Mouse (Mus musculus) midbrain, embryonic 16.5 days (tissue): Measurements from ENCODE around the gene Actr5. TPM values are rescaled to one million over a fixed set of nuclear protein-coding genes. Genes with fewer than 3 reads are reported as not detected.

Experiments
- ATAC-seq: fragments of 200-750 bp; cut with Nextera tagmentation; 2 replicates; pipeline ENCODE4 v1.8.0; 2017; ENCODE audit warnings: moderate TSS enrichment
- H3K27ac ChIP-seq: fragments of 300-500 bp; sonication (generic); 2 replicates; pipeline ENCODE4 v1.5.1; 2014; ENCODE audit warnings: mild to moderate bottlenecking, low read length, mixed read lengths
- H3K27me3 ChIP-seq: fragments of 300-500 bp; sonication (generic); 2 replicates; pipeline ENCODE4 v1.6.1; 2014; ENCODE audit warnings: low read depth, low read length, mixed read lengths; ENCODE audit not compliant: control insufficient read depth, insufficient read depth
- H3K36me3 ChIP-seq: fragments of 300-500 bp; sonication (generic); 2 replicates; pipeline ENCODE4 v1.6.1; 2014; ENCODE audit warnings: mild to moderate bottlenecking, low read length, moderate library complexity, mixed read lengths; ENCODE audit not compliant: control insufficient read depth, insufficient read depth
- H3K4me1 ChIP-seq: fragments of 300-500 bp; sonication (generic); 2 replicates; pipeline ENCODE4 v1.6.1; 2014; ENCODE audit warnings: mild to moderate bottlenecking, low read length, mixed read lengths; ENCODE audit not compliant: control insufficient read depth, insufficient read depth
- H3K4me2 ChIP-seq: fragments of 300-500 bp; sonication (generic); 2 replicates; pipeline ENCODE4 v1.6.1; 2014; ENCODE audit warnings: mild to moderate bottlenecking, low read length, mixed read lengths
- H3K4me3 ChIP-seq: fragments of 300-500 bp; sonication (generic); 2 replicates; pipeline ENCODE4 v1.5.1; 2014; ENCODE audit warnings: low read depth, mild to moderate bottlenecking, low read length, moderate library complexity, mixed read lengths
- H3K9ac ChIP-seq: fragments of 300-500 bp; sonication (generic); 2 replicates; pipeline ENCODE4 v1.6.1; 2014; ENCODE audit warnings: low read depth, low read length, mixed read lengths
- H3K9me3 ChIP-seq: fragments of 300-500 bp; sonication (generic); replicated peaks from 2 replicates; pipeline ENCODE4 v1.6.1; 2014; ENCODE audit warnings: mild to moderate bottlenecking, low read length, mixed read lengths; ENCODE audit not compliant: control insufficient read depth, poor library complexity, severe bottlenecking
- WGBS: fragments of 180-500 bp; shearing (Covaris S2); extraction: QIAGEN DNeasy Blood & Tissue Kit; methylation state at CpG from one replicate; pipeline ENCODE4 v1.1.7; 2014; 5-methylcytosine and 5-hydroxymethylcytosine counted together
- polyA plus RNA-seq: library from polyadenylated mRNA; unstranded; fragments of >200 nt; fragmentation: Nextera tagmentation; extraction: Ambion mirVana; gene quantifications from 2 replicates; pipeline ENCODE4 v1.2.1, GENCODE M21; 2015

Actr5 gene
- polyA plus RNA-seq, 1 experiment from 2014 or later: 8.9 TPM

GRCm38 (mm10) chr2:158675161-158675560 is 50.5 kb downstream of the Actr5 start:
- Histone ChIP-seq H3K9ac (no peak overlapping the region), H3K27ac (no peak overlapping the region), H3K9me3 (no peaks in the 10 kb centered on the region), H3K36me3 (no peaks in the 10 kb centered on the region), H3K4me1 (peaks cover 24% of the 10 kb centered on the region), H3K4me3 (no peak overlapping the region), H3K27me3 (no peaks in the 10 kb centered on the region), H3K4me2 (no peak overlapping the region)
- no peak for ATAC-seq
- 90% methylated on average over 6 of the region's 6 CpGs for WGBS

GRCm38 (mm10) chr2:158675907-158676533 is 51.3 kb downstream of the Actr5 start:
- no peak for ATAC-seq
- H3K4me2 ChIP-seq: no peak overlapping the region
- peaks cover 19% of the 10 kb centered on the region for H3K4me1 ChIP-seq
- no peaks in the 10 kb centered on the region for H3K27me3 ChIP-seq
- no peak overlapping the region for H3K27ac ChIP-seq
- no peaks in the 10 kb centered on the region for H3K9me3 ChIP-seq
- no peak overlapping the region for H3K9ac ChIP-seq
- WGBS: 90% methylated on average over 12 of the region's 12 CpGs
- no peaks in the 10 kb centered on the region for H3K36me3 ChIP-seq
- H3K4me3 ChIP-seq: no peak overlapping the region

GRCm38 (mm10) chr2:158677946-158678345 is 53.3 kb downstream of the Actr5 start:
- H3K36me3 ChIP-seq: no peaks in the 10 kb centered on the region
- WGBS: 60% methylated on average over 8 of the region's 8 CpGs
- H3K9me3 ChIP-seq: no peaks in the 10 kb centered on the region
- H3K4me1 ChIP-seq: peaks cover 25% of the 10 kb centered on the region
- H3K27me3 ChIP-seq: no peaks in the 10 kb centered on the region
- H3K4me3 ChIP-seq: no peak overlapping the region
- H3K4me2 ChIP-seq: no peak overlapping the region
- ATAC-seq: no peak
- H3K9ac ChIP-seq: no peak overlapping the region
- no peak overlapping the region for H3K27ac ChIP-seq

GRCm38 (mm10) chr2:158679091-158679490 is 54.4 kb downstream of the Actr5 start:
- Histone ChIP-seq H3K4me1 (peaks cover 26% of the 10 kb centered on the region), H3K36me3 (no peaks in the 10 kb centered on the region), H3K4me2 (no peak overlapping the region), H3K27ac (no peak overlapping the region), H3K4me3 (no peak overlapping the region), H3K9me3 (no peaks in the 10 kb centered on the region), H3K9ac (no peak overlapping the region), H3K27me3 (no peaks in the 10 kb centered on the region)
- ATAC-seq: no peak
- 94% methylated on average over 7 of the region's 7 CpGs for WGBS

- no peak overlapping the region for H3K4me3 ChIP-seq
- H3K9me3 ChIP-seq: no peaks in the 10 kb centered on the region
- H3K27me3 ChIP-seq: no peaks in the 10 kb centered on the region
- H3K9ac ChIP-seq: no peak overlapping the region
- H3K4me1 ChIP-seq: peaks cover 29% of the 10 kb centered on the region
- no peaks in the 10 kb centered on the region for H3K36me3 ChIP-seq
- no peak overlapping the region for H3K4me2 ChIP-seq
- H3K27ac ChIP-seq: no peak overlapping the region
- WGBS: 50% methylated on average over 10 of the region's 10 CpGs
- no peak for ATAC-seq
Observed at GRCm38 (mm10) chr2:158680357-158680889, 55.7 kb downstream of the Actr5 start.

GRCm38 (mm10) chr2:158681714-158682113 is 57.0 kb downstream of the Actr5 start:
- ATAC-seq: 0 out of 2 replicates have a peak, but pooled peaks have one; percentile 19
- no peaks in the 10 kb centered on the region for H3K9me3 ChIP-seq
- no peak overlapping the region for H3K9ac ChIP-seq
- H3K4me1 ChIP-seq: peaks cover 29% of the 10 kb centered on the region
- H3K27me3 ChIP-seq: no peaks in the 10 kb centered on the region
- WGBS: 55% methylated on average over 6 of the region's 6 CpGs
- H3K27ac ChIP-seq: no peak overlapping the region; the same call in 1 of the 2 replicates
- H3K4me2 ChIP-seq: no peak overlapping the region
- H3K4me3 ChIP-seq: no peak overlapping the region
- H3K36me3 ChIP-seq: no peaks in the 10 kb centered on the region

- peaks cover 29% of the 10 kb centered on the region for H3K4me1 ChIP-seq
- no peak for ATAC-seq
- H3K27ac ChIP-seq: peak overlapping the region; percentile 39; the same call in 1 of the 2 replicates
- H3K4me2 ChIP-seq: no peak overlapping the region
- no peaks in the 10 kb centered on the region for H3K9me3 ChIP-seq
- no peak overlapping the region for H3K4me3 ChIP-seq
- WGBS: 62% methylated on average over 11 of the region's 11 CpGs
- H3K36me3 ChIP-seq: no peaks in the 10 kb centered on the region
- H3K27me3 ChIP-seq: no peaks in the 10 kb centered on the region
- no peak overlapping the region for H3K9ac ChIP-seq
Observed at GRCm38 (mm10) chr2:158682344-158683037, 57.8 kb downstream of the Actr5 start.

- no peak overlapping the region for H3K4me2 ChIP-seq
- H3K9ac ChIP-seq: no peak overlapping the region
- H3K27me3 ChIP-seq: no peaks in the 10 kb centered on the region
- ATAC-seq: peak; percentile 56
- no peaks in the 10 kb centered on the region for H3K9me3 ChIP-seq
- WGBS: 12% methylated on average over 4 of the region's 4 CpGs
- no peaks in the 10 kb centered on the region for H3K36me3 ChIP-seq
- H3K4me1 ChIP-seq: peaks cover 29% of the 10 kb centered on the region
- H3K27ac ChIP-seq: peak overlapping the region; percentile 31; the same call in 1 of the 2 replicates
- no peak overlapping the region for H3K4me3 ChIP-seq
Observed at GRCm38 (mm10) chr2:158683038-158683413, 58.3 kb downstream of the Actr5 start.

GRCm38 (mm10) chr2:158684247-158684843 is 59.7 kb downstream of the Actr5 start:
- peaks cover 29% of the 10 kb centered on the region for H3K4me1 ChIP-seq
- H3K27ac ChIP-seq: no peak overlapping the region
- H3K4me3 ChIP-seq: no peak overlapping the region
- no peaks in the 10 kb centered on the region for H3K27me3 ChIP-seq
- H3K36me3 ChIP-seq: no peaks in the 10 kb centered on the region
- H3K9me3 ChIP-seq: no peaks in the 10 kb centered on the region
- H3K9ac ChIP-seq: no peak overlapping the region
- H3K4me2 ChIP-seq: no peak overlapping the region
- 51% methylated on average over 9 of the region's 9 CpGs for WGBS
- no peak for ATAC-seq
